Mouse (Mus musculus): ENCODE results near the gene Grb7. TPM values are rescaled to one million over a fixed set of nuclear protein-coding genes. Genes with fewer than 3 reads are reported as not detected.
A peak's percentile ranks its signal among the peaks of the same experiment; 100 is the strongest.

Grb7 gene
- total and polyA plus RNA-seq, 3 experiments, result 4.5 to 11.5 (median 8.0) TPM

- TF ChIP-seq CHD1 (IDR thresholded peaks at IDR 0.05; ENCODE audit: low read depth, low read length) (peak; percentile 81; the same call in 1 of the 2 replicates), JUN (IDR thresholded peaks at IDR 0.05; ENCODE audit: insufficient read depth, low read depth, low read length) (peak; percentile 94), KAT2A (IDR thresholded peaks at IDR 0.05; ENCODE audit: insufficient replicate concordance, low read length) (0 out of 2 replicates have a peak, but pooled peaks have one; percentile 36)
Observed at GRCm38 (mm10) chr11:98504926-98505325, 58.7 kb downstream of the Grb7 start (continued).

Other genes with a start within 250 kb of the Grb7 start
- gene Cdk12, start 243.3 kb upstream of the Grb7 start, total RNA-seq (2012; rRNA removed), result 29.6 and 38.2 TPM in 2 replicates
- gene Cdk12, start 243.3 kb upstream of the Grb7 start, total RNA-seq (2014; rRNA removed), result 26.1 and 27.8 TPM in 2 replicates
- gene Cdk12, start 243.3 kb upstream of the Grb7 start, polyA plus RNA-seq (2012; ENCODE audit: insufficient read length, low read depth), result 39.1 and 44.1 TPM in 2 replicates
- gene Neurod2, start 116.7 kb upstream of the Grb7 start, total RNA-seq (2012; rRNA removed), result not detected in 2 replicates
- not detected in 2 replicates for gene Neurod2, start 116.7 kb upstream of the Grb7 start, total RNA-seq (2014; rRNA removed)
- gene Neurod2, start 116.7 kb upstream of the Grb7 start, polyA plus RNA-seq (2012; ENCODE audit: insufficient read length, low read depth), result not detected in 2 replicates
- 0.08 TPM in 1 of 2 replicates, not detected in the other for gene Ppp1r1b, start 98.0 kb upstream of the Grb7 start, total RNA-seq (2012; rRNA removed)
- gene Ppp1r1b, start 98.0 kb upstream of the Grb7 start, total RNA-seq (2014; rRNA removed), result not detected in 2 replicates
- gene Ppp1r1b, start 98.0 kb upstream of the Grb7 start, polyA plus RNA-seq (2012; ENCODE audit: insufficient read length, low read depth), result not detected in 2 replicates
- gene Stard3, start 88.0 kb upstream of the Grb7 start, total RNA-seq (2012; rRNA removed), result 39.6 and 44.4 TPM in 2 replicates
- gene Stard3, start 88.0 kb upstream of the Grb7 start, total RNA-seq (2014; rRNA removed), result 28.4 and 33.9 TPM in 2 replicates
- 28.9 and 31.7 TPM in 2 replicates for gene Stard3, start 88.0 kb upstream of the Grb7 start, polyA plus RNA-seq (2012; ENCODE audit: insufficient read length, low read depth)
- gene Tcap, start 62.6 kb upstream of the Grb7 start, total RNA-seq (2012; rRNA removed), result 0.50 TPM in 1 of 2 replicates, not detected in the other
- gene Tcap, start 62.6 kb upstream of the Grb7 start, total RNA-seq (2014; rRNA removed), result not detected in 2 replicates
- gene Tcap, start 62.6 kb upstream of the Grb7 start, polyA plus RNA-seq (2012; ENCODE audit: insufficient read length, low read depth), result not detected in 2 replicates
- gene Pnmt, start 59.9 kb upstream of the Grb7 start, total RNA-seq (2012; rRNA removed), result not detected in 2 replicates
- not detected in 2 replicates for gene Pnmt, start 59.9 kb upstream of the Grb7 start, total RNA-seq (2014; rRNA removed)
- not detected in 2 replicates for gene Pnmt, start 59.9 kb upstream of the Grb7 start, polyA plus RNA-seq (2012; ENCODE audit: insufficient read length, low read depth)
- gene Pgap3, start 45.9 kb upstream of the Grb7 start, total RNA-seq (2012; rRNA removed), result 6.9 and 7.1 TPM in 2 replicates
- gene Pgap3, start 45.9 kb upstream of the Grb7 start, total RNA-seq (2014; rRNA removed), result 2.4 and 3.3 TPM in 2 replicates
- 6.5 and 7.1 TPM in 2 replicates for gene Pgap3, start 45.9 kb upstream of the Grb7 start, polyA plus RNA-seq (2012; ENCODE audit: insufficient read length, low read depth)
- 0.08 and 0.17 TPM in 2 replicates for gene Erbb2, start 33.9 kb upstream of the Grb7 start, total RNA-seq (2012; rRNA removed)
- gene Erbb2, start 33.9 kb upstream of the Grb7 start, total RNA-seq (2014; rRNA removed), result not detected in 2 replicates
- 0.06 TPM in 1 of 2 replicates, not detected in the other for gene Erbb2, start 33.9 kb upstream of the Grb7 start, polyA plus RNA-seq (2012; ENCODE audit: insufficient read length, low read depth)
- 129 and 136 TPM in 2 replicates for gene Mien1, start 7.4 kb upstream of the Grb7 start, total RNA-seq (2012; rRNA removed)
- 80.3 and 84.7 TPM in 2 replicates for gene Mien1, start 7.4 kb upstream of the Grb7 start, total RNA-seq (2014; rRNA removed)
- 94.6 and 109 TPM in 2 replicates for gene Mien1, start 7.4 kb upstream of the Grb7 start, polyA plus RNA-seq (2012; ENCODE audit: insufficient read length, low read depth)
- gene Ikzf3, start 99.6 kb downstream of the Grb7 start, total RNA-seq (2012; rRNA removed), result 110 and 124 TPM in 2 replicates
- 118 and 130 TPM in 2 replicates for gene Ikzf3, start 99.6 kb downstream of the Grb7 start, total RNA-seq (2014; rRNA removed)
- 238 and 243 TPM in 2 replicates for gene Ikzf3, start 99.6 kb downstream of the Grb7 start, polyA plus RNA-seq (2012; ENCODE audit: insufficient read length, low read depth)
- 3.1 and 3.9 TPM in 2 replicates for gene Zpbp2, start 104.7 kb downstream of the Grb7 start, total RNA-seq (2012; rRNA removed)
- gene Zpbp2, start 104.7 kb downstream of the Grb7 start, total RNA-seq (2014; rRNA removed), result 3.2 and 5.0 TPM in 2 replicates
- gene Zpbp2, start 104.7 kb downstream of the Grb7 start, polyA plus RNA-seq (2012; ENCODE audit: insufficient read length, low read depth), result 3.0 and 3.7 TPM in 2 replicates
- 45.1 and 49.7 TPM in 2 replicates for gene Ormdl3, start 141.0 kb downstream of the Grb7 start, total RNA-seq (2012; rRNA removed)
- gene Ormdl3, start 141.0 kb downstream of the Grb7 start, total RNA-seq (2014; rRNA removed), result 30.6 and 32.9 TPM in 2 replicates
- gene Ormdl3, start 141.0 kb downstream of the Grb7 start, polyA plus RNA-seq (2012; ENCODE audit: insufficient read length, low read depth), result 32.5 and 34.9 TPM in 2 replicates
- not detected in 2 replicates for gene Lrrc3c, start 151.9 kb downstream of the Grb7 start, total RNA-seq (2012; rRNA removed)
- not detected in 2 replicates for gene Lrrc3c, start 151.9 kb downstream of the Grb7 start, total RNA-seq (2014; rRNA removed)
- not detected in 2 replicates for gene Lrrc3c, start 151.9 kb downstream of the Grb7 start, polyA plus RNA-seq (2012; ENCODE audit: insufficient read length, low read depth)
- gene Gm12355, start 179.3 kb downstream of the Grb7 start, total RNA-seq (2012; rRNA removed), result 1.8 and 2.0 TPM in 2 replicates
- 24.2 and 26.0 TPM in 2 replicates for gene Gm12355, start 179.3 kb downstream of the Grb7 start, total RNA-seq (2014; rRNA removed)
- 3.0 and 9.8 TPM in 2 replicates for gene Gm12355, start 179.3 kb downstream of the Grb7 start, polyA plus RNA-seq (2012; ENCODE audit: insufficient read length, low read depth)
- not detected in 2 replicates for gene Gsdma3, start 180.0 kb downstream of the Grb7 start, total RNA-seq (2012; rRNA removed)
- not detected in 2 replicates for gene Gsdma3, start 180.0 kb downstream of the Grb7 start, total RNA-seq (2014; rRNA removed)
- gene Gsdma3, start 180.0 kb downstream of the Grb7 start, polyA plus RNA-seq (2012; ENCODE audit: insufficient read length, low read depth), result not detected in 2 replicates
- gene Gsdma2, start 200.4 kb downstream of the Grb7 start, total RNA-seq (2012; rRNA removed), result not detected in 2 replicates
- gene Gsdma2, start 200.4 kb downstream of the Grb7 start, total RNA-seq (2014; rRNA removed), result not detected in 2 replicates
- gene Gsdma2, start 200.4 kb downstream of the Grb7 start, polyA plus RNA-seq (2012; ENCODE audit: insufficient read length, low read depth), result not detected in 2 replicates
- not detected in 2 replicates for gene Gsdma, start 218.0 kb downstream of the Grb7 start, total RNA-seq (2012; rRNA removed)
- gene Gsdma, start 218.0 kb downstream of the Grb7 start, total RNA-seq (2014; rRNA removed), result not detected in 2 replicates
- 0.08 and 0.10 TPM in 2 replicates for gene Gsdma, start 218.0 kb downstream of the Grb7 start, polyA plus RNA-seq (2012; ENCODE audit: insufficient read length, low read depth)
- 291 and 337 TPM in 2 replicates for gene Psmd3, start 236.2 kb downstream of the Grb7 start, total RNA-seq (2012; rRNA removed)
- 163 and 166 TPM in 2 replicates for gene Psmd3, start 236.2 kb downstream of the Grb7 start, total RNA-seq (2014; rRNA removed)
- 345 and 354 TPM in 2 replicates for gene Psmd3, start 236.2 kb downstream of the Grb7 start, polyA plus RNA-seq (2012; ENCODE audit: insufficient read length, low read depth)